Mouse (Mus musculus): ENCODE results near the gene Arsk.

Gene Arsk

GRCm38 (mm10) chr13:76098493-76099303 is at the start of gene Arsk, which contains the start of gene Ttc37:
Arsk (minus strand) TSS chr13:76098660.
Ttc37 (plus strand) TSS chr13:76098734.
- peak; percentile 99 for DNase-seq (ENCODE audit: low read depth, low spot score)

GRCm38 (mm10) chr13:76141117-76141808 is 42.8 kb upstream of the Arsk start:
- DNase-seq (ENCODE audit: low read depth, low spot score): no peak

- no peak for DNase-seq (ENCODE audit: low read depth, low spot score)
Measured at GRCm38 (mm10) chr13:76138862-76139261, 40.4 kb upstream of the Arsk start.

- no peak for DNase-seq (ENCODE audit: low read depth, low spot score)
Measured at GRCm38 (mm10) chr13:76132415-76132814, 34.0 kb upstream of the Arsk start.

- DNase-seq (ENCODE audit: low read depth, low spot score): no peak
Measured at GRCm38 (mm10) chr13:76128799-76129198, 30.3 kb upstream of the Arsk start.

GRCm38 (mm10) chr13:76109069-76109824 is 10.8 kb upstream of the Arsk start:
- DNase-seq (ENCODE audit: low read depth, low spot score): no peak

GRCm38 (mm10) chr13:76101989-76102388 is 3.5 kb upstream of the Arsk start:
- peak; percentile 11 for DNase-seq (ENCODE audit: low read depth, low spot score)

GRCm38 (mm10) chr13:76098116-76098492 is 356 bp downstream of the Arsk start:
- DNase-seq (ENCODE audit: low read depth, low spot score): peak; percentile 63

- no peak for DNase-seq (ENCODE audit: low read depth, low spot score)
Measured at GRCm38 (mm10) chr13:76074323-76074722, 24.1 kb downstream of the Arsk start.

GRCm38 (mm10) chr13:76064363-76064945 is 34.0 kb downstream of the Arsk start:
- DNase-seq (ENCODE audit: low read depth, low spot score): no peak

- no peak for DNase-seq (ENCODE audit: low read depth, low spot score)
Measured at GRCm38 (mm10) chr13:76063548-76063947, 34.9 kb downstream of the Arsk start.

- no peak for DNase-seq (ENCODE audit: low read depth, low spot score)
Measured at GRCm38 (mm10) chr13:76062569-76062968, 35.9 kb downstream of the Arsk start.

GRCm38 (mm10) chr13:76062126-76062525 is 36.3 kb downstream of the Arsk start:
- no peak for DNase-seq (ENCODE audit: low read depth, low spot score)

GRCm38 (mm10) chr13:76059591-76059990 is 38.9 kb downstream of the Arsk start:
- no peak for DNase-seq (ENCODE audit: low read depth, low spot score)

GRCm38 (mm10) chr13:76057267-76058069 is 41.0 kb downstream of the Arsk start:
- DNase-seq (ENCODE audit: low read depth, low spot score): peak; percentile 79

- DNase-seq (ENCODE audit: low read depth, low spot score): no peak
Measured at GRCm38 (mm10) chr13:76056896-76057266, 41.6 kb downstream of the Arsk start, which contains the start of gene Gpr150. Gpr150 (minus strand) TSS chr13:76056996.

GRCm38 (mm10) chr13:76056261-76056724 is 42.2 kb downstream of the Arsk start:
- peak; percentile 92 for DNase-seq (ENCODE audit: low read depth, low spot score)

GRCm38 (mm10) chr13:76055391-76056232 is 42.8 kb downstream of the Arsk start:
- DNase-seq (ENCODE audit: low read depth, low spot score): peak; percentile 77

- DNase-seq (ENCODE audit: low read depth, low spot score): no peak
Measured at GRCm38 (mm10) chr13:76044971-76045370, 53.5 kb downstream of the Arsk start.

- no peak for DNase-seq (ENCODE audit: low read depth, low spot score)
Measured at GRCm38 (mm10) chr13:76042455-76042854, 56.0 kb downstream of the Arsk start.
